Mouse (Mus musculus) gastrocnemius, adult 2 months (tissue): ENCODE data around the gene Prickle2. TPM values are rescaled to one million over a fixed set of nuclear protein-coding genes. Genes with fewer than 3 reads are reported as not detected.

Source experiments
- DNase-seq: peaks from one replicate; pipeline ENCODE4 v3.0.0; 2022
- H3K27ac ChIP-seq: fragments of 200-600 bp; 2 replicates; pipeline ENCODE4 v1.8.1; 2022; ENCODE audit warnings: mild to moderate bottlenecking
- H3K4me3 ChIP-seq: fragments of 200-600 bp; 2 replicates; pipeline ENCODE4 v1.8.1; 2022; ENCODE audit warnings: mild to moderate bottlenecking, moderate library complexity
- CTCF ChIP-seq: fragments of 200-600 bp; IDR thresholded peaks from 2 replicates; pipeline ENCODE4 v1.8.1; 2022; ENCODE audit warnings: antibody characterized with exemption, mild to moderate bottlenecking, moderate library complexity
- intact Hi-C: fragments of 180-260 bp; cut with DNase I; formaldehyde crosslinking; loops from one replicate; pipeline ENCODE4 v1.15.1; 2025
- total RNA-seq, 2 experiments: library from RNA; stranded (reverse); gene quantifications; 2 replicates each; pipeline ENCODE4 v1.2.3; 2021

Gene Prickle2
- total RNA-seq, 2 experiments from 2014 or later, result 1.2 to 2.3 TPM

DNA sequence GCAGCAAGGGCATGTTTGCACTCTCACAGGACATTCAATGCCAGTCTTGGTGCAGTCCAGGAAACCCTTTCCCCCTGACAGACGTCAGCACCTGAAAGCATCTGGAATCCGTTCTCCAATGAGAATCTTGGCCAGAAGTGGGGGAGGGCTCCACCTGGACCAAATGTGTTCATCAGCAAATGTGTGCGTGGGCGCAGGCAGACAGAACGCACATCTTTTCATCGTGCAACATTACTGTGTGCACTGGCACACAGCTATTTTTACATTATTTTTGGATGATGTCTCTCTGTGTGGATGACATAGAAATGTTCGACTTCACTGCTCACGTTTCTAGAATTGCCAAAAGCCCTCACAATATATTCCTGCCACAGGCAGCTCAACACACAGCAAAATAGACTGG is 156.7 kb downstream of the Prickle2 start:
- Histone ChIP-seq H3K4me3 (no peak overlapping the region), H3K27ac (no peak overlapping the region)
- no peak for TF ChIP-seq CTCF
- intact Hi-C loops, result no loop called here
- DNase-seq, result no peak

DNA sequence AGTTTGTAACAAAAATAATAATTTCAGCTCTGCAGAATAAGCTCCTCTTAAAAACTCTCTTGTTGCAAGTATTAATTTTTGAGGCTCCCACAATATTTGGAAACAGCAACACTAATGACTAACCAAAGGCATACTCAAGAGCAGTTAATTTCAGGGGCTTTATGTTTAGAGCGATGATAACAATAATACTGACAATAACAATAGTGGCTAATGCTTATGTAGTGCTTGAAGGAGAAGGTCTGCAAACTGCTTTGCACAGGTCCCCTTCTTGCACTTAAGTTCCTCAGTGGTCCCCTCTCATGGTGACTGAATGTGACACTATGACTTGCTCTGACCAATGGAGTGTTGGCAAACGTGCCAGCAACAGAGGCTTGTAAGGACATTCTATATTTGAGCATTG is 160.8 kb downstream of the Prickle2 start:
- no peak for DNase-seq
- no peak for TF ChIP-seq CTCF
- intact Hi-C loops, result no loop called here
- H3K4me3 ChIP-seq, result no peak overlapping the region
- no peak overlapping the region for H3K27ac ChIP-seq

DNA sequence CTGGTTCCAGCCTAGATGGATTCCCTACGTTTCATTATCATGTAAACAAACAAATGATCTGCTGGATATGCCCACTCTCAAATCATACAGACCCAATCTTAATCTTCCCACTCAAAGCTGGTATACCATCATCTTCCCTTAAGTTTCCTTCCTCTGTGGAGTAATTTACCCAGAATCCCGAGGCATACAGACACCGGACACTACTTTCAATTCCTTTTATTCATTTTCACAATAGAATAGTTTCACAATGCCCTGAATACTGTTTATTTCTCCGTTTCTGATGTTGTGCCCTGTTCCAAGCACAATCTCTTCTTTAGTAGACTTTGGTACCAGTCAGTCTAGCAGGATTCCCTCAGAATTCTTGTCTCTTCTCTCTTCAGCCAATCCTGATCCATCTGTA is 162.1 kb downstream of the Prickle2 start:
- TF ChIP-seq CTCF, result no peak
- no peak overlapping the region for H3K27ac ChIP-seq
- DNase-seq, result no peak
- intact Hi-C loops, result no loop called here
- no peak overlapping the region for H3K4me3 ChIP-seq

DNA sequence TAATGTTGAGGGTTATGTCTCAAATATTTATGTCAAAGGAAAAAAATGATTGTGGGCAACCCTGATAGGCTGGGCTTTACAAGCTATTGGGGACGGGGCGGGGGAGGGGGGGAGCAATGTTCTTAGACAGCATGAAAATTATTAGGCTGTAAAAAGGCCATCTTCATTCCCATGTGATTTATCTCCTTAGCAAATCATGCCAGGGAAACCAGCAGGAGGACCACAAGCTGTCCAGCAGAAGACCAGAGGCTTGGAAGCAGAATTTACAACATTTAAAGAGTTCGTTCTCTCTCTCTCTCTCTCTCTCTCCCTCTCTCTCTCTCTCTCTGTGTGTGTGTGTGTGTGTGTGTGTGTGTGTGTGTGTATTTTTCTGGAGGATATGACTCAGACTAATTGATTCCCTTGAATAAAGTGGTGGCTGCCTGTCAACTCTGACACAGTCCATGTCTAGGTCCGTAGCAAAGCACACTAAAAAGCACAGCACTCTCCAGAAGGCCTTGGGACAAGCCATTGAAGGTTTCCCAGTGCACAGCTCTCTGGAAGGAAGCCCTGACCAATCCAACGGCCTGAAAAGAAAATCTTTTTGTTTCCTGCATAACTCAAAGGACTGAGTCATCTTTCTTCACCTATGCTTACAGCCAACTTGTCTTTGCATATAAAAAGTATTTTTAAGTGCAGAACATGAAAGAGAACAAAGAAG is 163.4 kb downstream of the Prickle2 start:
- TF ChIP-seq CTCF, result no peak
- no peak overlapping the region for H3K27ac ChIP-seq
- DNase-seq, result no peak
- no peak overlapping the region for H3K4me3 ChIP-seq
- intact Hi-C loops, result no loop called here

DNA sequence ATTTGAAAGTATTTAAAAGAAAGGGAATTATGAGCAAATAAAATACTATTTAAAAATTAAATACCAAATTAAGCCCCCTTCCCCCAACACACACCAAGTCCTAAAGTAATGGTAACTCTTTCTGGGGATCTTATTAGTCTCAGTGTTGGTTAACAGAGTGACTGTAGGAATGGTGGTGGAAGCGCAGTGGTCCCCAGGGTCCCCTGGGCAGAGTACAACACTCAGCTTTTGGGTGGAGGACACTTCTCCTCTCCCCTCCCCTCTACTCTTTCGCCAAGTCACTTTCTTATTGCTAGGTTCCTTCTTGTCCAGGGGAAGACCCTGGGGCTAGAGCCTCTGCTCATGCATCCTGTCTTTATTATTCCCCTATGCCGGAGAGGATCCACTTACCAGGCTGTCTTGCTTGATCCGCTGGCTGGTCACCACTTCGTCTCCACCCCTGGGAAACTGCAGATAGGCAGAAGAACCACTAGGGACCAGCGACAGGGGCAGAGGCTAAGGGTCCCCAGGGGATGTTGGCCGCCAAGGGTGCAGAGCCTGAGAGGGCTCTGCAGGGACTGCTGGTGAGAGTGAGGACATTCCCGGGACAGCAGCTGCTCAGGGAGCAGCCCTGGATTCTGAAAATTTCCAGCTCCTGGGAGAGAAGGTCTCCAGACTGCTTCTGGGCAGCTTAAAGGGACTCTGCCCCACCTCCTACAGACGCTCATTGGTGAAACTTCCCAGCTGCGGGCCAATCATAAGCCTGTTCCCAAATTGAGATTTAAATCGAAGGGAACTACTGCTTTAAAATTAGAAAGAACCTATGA is 171.5 kb downstream of the Prickle2 start:
- intact Hi-C loops, result no loop called here
- H3K4me3 ChIP-seq, result peak overlapping the region; percentile 72
- peak overlapping the region; percentile 59 for H3K27ac ChIP-seq

DNA sequence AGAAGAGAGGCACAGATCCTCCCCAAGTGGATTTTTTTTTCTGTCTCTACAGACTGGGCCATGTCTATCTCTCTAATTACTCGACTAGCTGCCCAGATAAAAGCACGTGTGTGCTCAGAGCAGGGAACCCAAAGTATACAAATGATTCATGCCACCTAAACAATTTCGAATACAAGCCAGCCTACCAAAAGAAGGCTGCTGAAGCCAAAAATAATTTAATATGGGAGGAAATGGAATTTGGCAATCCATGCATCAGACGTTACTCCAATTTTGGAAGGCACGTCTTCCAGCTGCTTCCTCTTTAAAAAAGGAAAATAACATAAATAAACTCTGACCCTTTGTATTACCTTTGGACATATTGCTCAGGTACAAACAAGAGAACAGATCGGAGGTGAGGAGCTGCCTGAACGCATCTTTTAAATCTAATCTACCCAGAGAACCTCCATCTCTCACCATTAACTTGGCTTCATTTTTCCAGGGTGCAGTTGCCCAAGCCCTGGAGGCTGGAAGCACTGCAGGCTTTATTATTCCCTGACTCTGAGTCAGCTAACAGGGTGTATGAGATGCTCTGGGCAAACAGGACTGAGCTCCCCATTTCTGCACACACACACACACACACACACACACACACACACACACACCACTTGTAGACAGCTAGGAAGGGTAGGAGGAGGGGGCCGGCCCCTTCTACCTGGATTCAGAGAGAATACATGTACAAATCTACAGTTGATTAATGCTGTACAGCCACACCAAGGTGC is 172.5 kb downstream of the Prickle2 start:
- intact Hi-C loops, result no loop called here
- no peak for DNase-seq
- H3K27ac ChIP-seq, result 0 out of 2 replicates have a peak overlapping the region, but pooled peaks have one; percentile 24
- peak overlapping the region; percentile 72 for H3K4me3 ChIP-seq
- no peak for TF ChIP-seq CTCF

More for the DNA sequence above, 171.5 kb downstream of the Prickle2 start:
- TF ChIP-seq CTCF, result peak; percentile 23; the same call in 1 of the 2 replicates
- peak; percentile 54 for DNase-seq

DNA sequence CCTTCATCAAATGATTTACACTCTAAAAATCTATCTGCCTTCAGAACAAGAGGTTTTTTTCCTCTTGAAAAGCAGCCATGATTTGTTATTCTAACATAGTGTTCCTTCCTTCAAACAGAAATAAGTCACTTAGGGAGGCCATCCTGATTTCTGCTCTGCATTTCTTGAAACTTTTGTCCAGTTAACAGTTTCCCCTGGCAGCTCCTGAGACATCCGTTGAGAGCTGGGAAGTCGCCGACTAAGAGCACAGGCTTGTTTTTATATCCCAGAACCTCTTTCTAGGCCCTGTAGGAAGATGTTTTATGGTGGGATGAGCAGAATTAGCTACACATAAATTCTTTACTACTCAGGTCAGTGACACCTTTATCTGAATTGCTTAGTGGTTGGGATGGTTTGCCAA is 173.1 kb downstream of the Prickle2 start:
- intact Hi-C loops, result no loop called here
- no peak for TF ChIP-seq CTCF
- no peak for DNase-seq
- H3K4me3 ChIP-seq, result peak overlapping the region; percentile 38
- peak overlapping the region; percentile 24; the same call in 1 of the 2 replicates for H3K27ac ChIP-seq

DNA sequence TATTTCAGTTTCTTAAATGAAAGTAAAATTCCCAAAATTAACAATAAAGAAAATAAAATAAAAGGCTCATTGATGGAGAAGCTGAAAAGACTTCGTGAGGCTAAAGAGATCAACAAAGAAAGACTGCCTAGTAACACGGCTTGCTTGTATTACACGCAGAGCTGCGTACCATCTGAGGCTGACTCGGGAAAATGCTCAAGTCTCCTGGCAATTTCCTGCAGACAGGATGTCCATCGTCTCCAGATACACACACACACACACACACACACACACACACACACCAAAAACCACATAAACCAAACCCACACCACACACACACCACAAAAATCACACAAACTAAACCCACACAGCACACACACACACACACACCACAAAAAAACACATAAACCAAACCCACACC is 173.6 kb downstream of the Prickle2 start:
- no peak overlapping the region; the same call in 1 of the 2 replicates for H3K4me3 ChIP-seq
- no peak for TF ChIP-seq CTCF
- no peak overlapping the region for H3K27ac ChIP-seq
- DNase-seq, result no peak
- intact Hi-C loops, result no loop called here

DNA sequence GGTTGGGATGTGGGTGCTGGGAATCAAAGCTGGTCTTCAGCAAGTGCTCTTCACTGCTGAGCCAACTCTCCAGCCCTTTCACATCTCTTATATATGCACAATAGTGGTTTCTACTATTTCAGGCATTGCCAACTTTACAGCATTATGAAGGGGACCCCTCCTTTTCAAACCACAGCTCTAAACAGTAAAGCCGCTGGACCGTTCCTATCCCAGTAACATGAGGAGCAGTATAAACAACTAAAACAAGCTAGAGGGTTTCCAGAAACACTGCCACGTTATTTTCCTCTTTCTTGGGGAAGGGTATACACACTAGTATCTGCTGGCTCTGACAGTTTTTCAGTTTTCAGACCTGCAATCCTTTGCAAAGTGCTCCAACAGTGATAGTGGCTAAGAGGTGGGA is 179.7 kb downstream of the Prickle2 start:
- intact Hi-C loops, result no loop called here
- no peak overlapping the region for H3K4me3 ChIP-seq
- no peak overlapping the region for H3K27ac ChIP-seq
- TF ChIP-seq CTCF, result no peak
- DNase-seq, result no peak

DNA sequence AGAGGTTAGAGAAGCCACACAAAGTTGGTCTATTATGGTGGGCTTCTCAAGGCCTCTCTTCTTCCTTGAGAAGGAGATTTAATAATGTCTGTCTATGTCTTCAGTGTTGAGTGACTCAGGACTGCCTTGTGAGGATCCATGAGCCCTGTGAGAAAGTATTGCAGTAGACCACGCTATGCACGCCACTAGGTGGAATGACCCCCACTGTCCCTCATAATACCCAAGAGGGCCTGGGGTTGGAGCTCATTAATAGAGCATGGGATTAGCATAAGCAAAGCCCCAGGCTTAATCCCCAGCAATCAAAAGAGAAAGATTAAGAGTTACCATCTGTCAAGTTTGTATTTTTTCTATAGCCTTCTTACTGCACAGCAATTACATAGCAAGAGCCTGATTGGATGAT is 180.3 kb downstream of the Prickle2 start:
- Histone ChIP-seq H3K4me3 (no peak overlapping the region), H3K27ac (no peak overlapping the region)
- no peak for TF ChIP-seq CTCF
- DNase-seq, result no peak
- intact Hi-C loops, result no loop called here

DNA sequence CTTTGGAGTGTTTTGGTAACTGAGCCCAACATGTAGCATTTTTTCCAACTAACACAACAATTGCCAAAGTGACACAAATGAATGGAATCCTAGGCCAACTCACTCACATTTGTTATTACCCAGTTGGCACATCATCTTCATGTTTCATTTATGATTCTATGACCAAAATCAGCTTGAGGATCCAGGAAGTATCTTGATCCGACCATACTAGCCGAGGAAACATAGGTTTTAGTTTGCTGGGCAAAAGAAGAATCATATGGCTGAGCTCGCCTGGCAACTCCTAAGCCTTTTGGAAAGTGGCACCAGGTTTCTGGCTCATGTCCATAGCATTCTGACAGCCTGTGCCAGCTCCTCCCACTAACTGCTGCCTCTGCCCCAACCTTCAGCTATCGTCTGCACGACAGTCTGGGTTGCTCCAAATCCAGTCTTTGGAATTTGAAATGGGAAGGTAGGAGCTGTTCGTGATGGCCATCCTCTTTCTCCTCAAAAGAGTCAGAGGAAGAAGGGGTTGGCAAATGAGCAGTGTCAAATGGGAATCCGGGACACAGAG is 184.4 kb downstream of the Prickle2 start:
- peak; percentile 65 for DNase-seq
- no peak for TF ChIP-seq CTCF
- no peak overlapping the region for H3K4me3 ChIP-seq
- intact Hi-C loops, result no loop called here
- no peak overlapping the region for H3K27ac ChIP-seq

DNA sequence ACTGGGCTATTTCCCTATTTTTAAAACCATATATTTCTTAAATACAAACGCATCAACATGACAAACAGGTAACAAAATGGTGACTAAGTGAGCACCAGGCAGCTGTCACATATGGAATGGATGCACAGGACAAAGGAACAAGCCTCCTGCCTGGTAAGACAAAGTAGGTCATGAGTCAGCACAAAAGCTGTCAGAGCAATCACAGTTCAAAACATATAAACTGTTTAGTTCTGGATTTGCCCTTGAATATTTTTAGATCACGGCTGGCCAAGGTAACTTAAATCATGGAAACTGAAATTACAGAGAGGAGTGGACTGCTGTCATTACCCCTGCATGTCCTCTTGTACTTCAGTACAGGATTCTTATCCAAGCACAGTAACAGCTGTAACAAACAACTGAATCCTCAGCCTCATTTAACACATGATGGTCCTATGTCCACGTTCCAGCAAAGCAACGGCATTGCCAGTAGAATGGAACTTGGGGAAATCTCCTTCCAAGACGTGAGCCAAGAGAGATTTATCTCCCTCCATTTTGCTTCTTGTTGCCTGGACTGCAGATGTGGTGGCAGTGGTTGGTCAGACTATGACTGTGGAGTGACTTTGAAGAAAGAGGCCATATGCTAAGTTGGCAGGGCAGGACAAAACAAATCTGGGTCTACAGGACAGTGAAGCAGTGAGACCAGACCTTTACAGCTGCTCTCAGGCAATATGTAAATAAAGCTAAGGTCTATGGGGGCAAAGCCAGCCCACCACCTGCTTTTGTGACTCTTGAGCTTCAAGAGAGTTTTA is 185.7 kb downstream of the Prickle2 start:
- H3K27ac ChIP-seq, result no peak overlapping the region
- intact Hi-C loops, result no loop called here
- no peak for TF ChIP-seq CTCF
- no peak for DNase-seq
- no peak overlapping the region for H3K4me3 ChIP-seq
